Mouse (Mus musculus): Measurements from ENCODE around the gene Pmvk. TPM values are rescaled to one million over a fixed set of nuclear protein-coding genes. Genes with fewer than 3 reads are reported as not detected.

Gene Pmvk
- polyA plus RNA-seq, 1 experiment from 2014 or later, result 67.6 TPM

Other genes starting within 250 kb of the Pmvk start
- gene Thbs3, start 239.4 kb upstream of the Pmvk start, polyA plus RNA-seq (2016; fragmentation: Nextera tagmentation; extraction: Ambion mirVana), result 42.0 and 43.3 TPM in 2 replicates
- 248 and 258 TPM in 2 replicates for gene Mtx1, start 227.5 kb upstream of the Pmvk start, polyA plus RNA-seq (2016; fragmentation: Nextera tagmentation; extraction: Ambion mirVana)
- 0.15 and 0.81 TPM in 2 replicates for gene Muc1, start 225.5 kb upstream of the Pmvk start, polyA plus RNA-seq (2016; fragmentation: Nextera tagmentation; extraction: Ambion mirVana)
- gene Krtcap2, start 208.6 kb upstream of the Pmvk start, polyA plus RNA-seq (2016; fragmentation: Nextera tagmentation; extraction: Ambion mirVana), result 244 and 262 TPM in 2 replicates
- 4.0 and 4.7 TPM in 2 replicates for gene Trim46, start 208.2 kb upstream of the Pmvk start, polyA plus RNA-seq (2016; fragmentation: Nextera tagmentation; extraction: Ambion mirVana)
- gene Dpm3, start 195.2 kb upstream of the Pmvk start, polyA plus RNA-seq (2016; fragmentation: Nextera tagmentation; extraction: Ambion mirVana), result 74.1 and 84.1 TPM in 2 replicates
- 27.2 and 34.2 TPM in 2 replicates for gene Slc50a1, start 184.0 kb upstream of the Pmvk start, polyA plus RNA-seq (2016; fragmentation: Nextera tagmentation; extraction: Ambion mirVana)
- 26.7 and 27.2 TPM in 2 replicates for gene Efna1, start 173.4 kb upstream of the Pmvk start, polyA plus RNA-seq (2016; fragmentation: Nextera tagmentation; extraction: Ambion mirVana)
- gene Efna3, start 131.6 kb upstream of the Pmvk start, polyA plus RNA-seq (2016; fragmentation: Nextera tagmentation; extraction: Ambion mirVana), result 4.5 and 6.8 TPM in 2 replicates
- 37.3 and 40.8 TPM in 2 replicates for gene Efna4, start 116.5 kb upstream of the Pmvk start, polyA plus RNA-seq (2016; fragmentation: Nextera tagmentation; extraction: Ambion mirVana)
- gene Adam15, start 104.5 kb upstream of the Pmvk start, polyA plus RNA-seq (2016; fragmentation: Nextera tagmentation; extraction: Ambion mirVana), result 30.5 and 34.2 TPM in 2 replicates
- gene Dcst2, start 92.6 kb upstream of the Pmvk start, polyA plus RNA-seq (2016; fragmentation: Nextera tagmentation; extraction: Ambion mirVana), result 0.09 and 0.15 TPM in 2 replicates
- 0.20 and 0.47 TPM in 2 replicates for gene Dcst1, start 89.3 kb upstream of the Pmvk start, polyA plus RNA-seq (2016; fragmentation: Nextera tagmentation; extraction: Ambion mirVana)
- gene Zbtb7b, start 59.8 kb upstream of the Pmvk start, polyA plus RNA-seq (2016; fragmentation: Nextera tagmentation; extraction: Ambion mirVana), result 0.98 and 1.2 TPM in 2 replicates
- gene Lenep, start 51.7 kb upstream of the Pmvk start, polyA plus RNA-seq (2016; fragmentation: Nextera tagmentation; extraction: Ambion mirVana), result 0.74 TPM in 1 of 2 replicates, not detected in the other
- 25.3 and 28.2 TPM in 2 replicates for gene Flad1, start 42.7 kb upstream of the Pmvk start, polyA plus RNA-seq (2016; fragmentation: Nextera tagmentation; extraction: Ambion mirVana)
- 786 and 805 TPM in 2 replicates for gene Cks1b, start 36.2 kb upstream of the Pmvk start, polyA plus RNA-seq (2016; fragmentation: Nextera tagmentation; extraction: Ambion mirVana)
- 82.0 and 82.1 TPM in 2 replicates for gene Shc1, start 36.1 kb upstream of the Pmvk start, polyA plus RNA-seq (2016; fragmentation: Nextera tagmentation; extraction: Ambion mirVana)
- gene Pygo2, start 24.3 kb upstream of the Pmvk start, polyA plus RNA-seq (2016; fragmentation: Nextera tagmentation; extraction: Ambion mirVana), result 47.4 and 48.9 TPM in 2 replicates
- gene Pbxip1, start 17.8 kb upstream of the Pmvk start, polyA plus RNA-seq (2016; fragmentation: Nextera tagmentation; extraction: Ambion mirVana), result 17.5 and 20.1 TPM in 2 replicates
- gene Kcnn3, start 65.6 kb downstream of the Pmvk start, polyA plus RNA-seq (2016; fragmentation: Nextera tagmentation; extraction: Ambion mirVana), result 0.62 and 0.88 TPM in 2 replicates